Mouse (Mus musculus) right cerebral cortex, postnatal 36 days (tissue): ENCODE measurements around the gene Ugt1a6b.

ENCODE experiments used
- DNase-seq, 2 experiments: peaks; one replicate each; pipeline ENCODE4 v3.0.0; 2022; ENCODE audit warnings: low spot score in 2 of 2, mixed read lengths in 1 of 2

Gene Ugt1a6b

GRCm38 (mm10) chr1:88261706-88262105, 158.7 kb downstream of the Ugt1a6b start:
- DNase-seq, result no peak

GRCm38 (mm10) chr1:88262255-88262654, 159.2 kb downstream of the Ugt1a6b start:
- DNase-seq, result no peak

- no peak for DNase-seq
These were observed 159.9 kb downstream of the Ugt1a6b start for GRCm38 (mm10) chr1:88262961-88263360.

GRCm38 (mm10) chr1:88263778-88264177, 160.7 kb downstream of the Ugt1a6b start:
- DNase-seq, result no peak

GRCm38 (mm10) chr1:88264237-88264868, 161.3 kb downstream of the Ugt1a6b start:
- no peak for DNase-seq

GRCm38 (mm10) chr1:88264869-88265240, 161.8 kb downstream of the Ugt1a6b start:
- DNase-seq, result no peak

- no peak for DNase-seq
These were observed 163.1 kb downstream of the Ugt1a6b start for GRCm38 (mm10) chr1:88266123-88266522.

- DNase-seq, result no peak
These were observed 164.4 kb downstream of the Ugt1a6b start for GRCm38 (mm10) chr1:88267489-88267888.

- DNase-seq, result no peak
These were observed 165.0 kb downstream of the Ugt1a6b start for GRCm38 (mm10) chr1:88268070-88268469.
